Mouse (Mus musculus): ENCODE measurements around the gene Stum. TPM values are rescaled to one million over a fixed set of nuclear protein-coding genes. Genes with fewer than 3 reads are reported as not detected.

Stum gene
- polyA plus RNA-seq, 1 experiment from 2014 or later = 3.1 TPM

- 90% methylated on average over 6 of the region's 6 CpGs for WGBS
These were observed 98.0 kb downstream of the Stum start for GRCm38 (mm10) chr1:180385308-180385707.

DNA sequence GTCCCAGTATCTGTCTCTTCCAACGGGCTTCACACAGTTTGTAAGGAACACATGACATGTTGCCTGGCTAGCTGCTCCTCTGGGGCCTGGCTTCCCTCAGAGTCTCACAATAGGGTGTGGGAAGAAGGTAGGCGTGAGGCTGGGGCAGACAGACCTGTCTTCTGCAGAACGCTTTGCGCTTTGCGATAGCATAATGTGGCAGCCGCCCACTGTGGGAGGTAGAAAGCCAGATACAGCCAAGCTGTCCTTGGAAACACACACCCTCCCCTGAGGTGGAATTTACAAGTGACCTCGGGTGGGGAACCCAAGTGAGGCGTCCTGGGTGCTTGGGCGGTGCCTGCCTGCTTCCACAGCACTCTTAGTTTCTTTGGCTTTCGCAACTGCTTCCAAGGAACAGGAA lies 98.8 kb downstream of the Stum start:
- no peaks in the 10 kb centered on the region for H3K9me3 ChIP-seq
- no peaks in the 10 kb centered on the region for H3K27me3 ChIP-seq (ENCODE audit: insufficient read depth, poor library complexity, severe bottlenecking)
- H3K27ac ChIP-seq = no peak overlapping the region
- no peak for DNase-seq (ENCODE audit: low spot score)
- H3K36me3 ChIP-seq = no peaks in the 10 kb centered on the region
- 61% methylated on average over 10 of the region's 10 CpGs for WGBS
- H3K4me3 ChIP-seq = no peak overlapping the region
- peaks cover 37% of the 10 kb centered on the region for H3K4me1 ChIP-seq (replicated peaks)

More at GRCm38 (mm10) chr1:180385308-180385707, 98.0 kb downstream of the Stum start:
- Histone ChIP-seq H3K36me3 (no peaks in the 10 kb centered on the region), H3K27ac (no peak overlapping the region), H3K4me3 (no peak overlapping the region), H3K9me3 (no peaks in the 10 kb centered on the region), H3K27me3 (ENCODE audit: insufficient read depth, poor library complexity, severe bottlenecking) (no peaks in the 10 kb centered on the region), H3K4me1 (replicated peaks) (peaks cover 37% of the 10 kb centered on the region)
- DNase-seq (ENCODE audit: low spot score) = no peak

DNA sequence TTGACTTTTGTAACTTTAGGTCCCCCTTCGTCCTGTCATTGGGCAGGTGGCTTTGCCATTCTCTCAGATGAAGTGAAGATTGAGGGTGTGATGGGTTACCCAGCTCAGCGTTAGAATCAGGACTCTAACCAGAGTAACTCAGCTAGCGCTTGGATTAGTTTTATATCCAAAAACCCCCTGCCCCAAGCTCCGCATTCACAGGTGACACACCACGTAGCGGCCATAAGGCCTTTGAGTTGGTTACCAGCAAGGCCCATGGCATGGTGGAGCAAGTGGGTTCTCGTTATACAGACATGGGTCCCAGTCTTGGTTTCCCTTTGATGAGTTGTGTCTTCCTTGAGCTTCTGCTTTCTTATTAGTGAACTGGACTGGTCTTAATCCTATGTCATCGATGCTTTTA lies 99.4 kb downstream of the Stum start:
- Histone ChIP-seq H3K27ac (no peak overlapping the region), H3K4me1 (replicated peaks) (peaks cover 37% of the 10 kb centered on the region), H3K4me3 (no peak overlapping the region), H3K9me3 (no peaks in the 10 kb centered on the region), H3K36me3 (no peaks in the 10 kb centered on the region), H3K27me3 (ENCODE audit: insufficient read depth, poor library complexity, severe bottlenecking) (no peaks in the 10 kb centered on the region)
- 92% methylated on average over 8 of the region's 8 CpGs for WGBS
- DNase-seq (ENCODE audit: low spot score) = no peak

Other genes with a start within 250 kb of the Stum start
- 6.8 and 8.3 TPM in 2 replicates for gene Psen2, start 220.1 kb downstream of the Stum start, polyA plus RNA-seq (2016; fragmentation: Nextera tagmentation; extraction: Ambion mirVana)
- 3.7 and 4.2 TPM in 2 replicates for gene Itpkb, start 153.0 kb downstream of the Stum start, polyA plus RNA-seq (2016; fragmentation: Nextera tagmentation; extraction: Ambion mirVana)
- gene Parp1, start 85.4 kb upstream of the Stum start, polyA plus RNA-seq (2016; fragmentation: Nextera tagmentation; extraction: Ambion mirVana) = 232 and 299 TPM in 2 replicates
- gene Lin9, start 157.6 kb upstream of the Stum start, polyA plus RNA-seq (2016; fragmentation: Nextera tagmentation; extraction: Ambion mirVana) = 20.5 and 21.9 TPM in 2 replicates
- gene Mixl1, start 213.5 kb upstream of the Stum start, polyA plus RNA-seq (2016; fragmentation: Nextera tagmentation; extraction: Ambion mirVana) = 0.14 TPM in 1 of 2 replicates, not detected in the other
- 15.1 and 16.5 TPM in 2 replicates for gene Acbd3, start 242.5 kb upstream of the Stum start, polyA plus RNA-seq (2016; fragmentation: Nextera tagmentation; extraction: Ambion mirVana)